In the genomic region with DNA sequence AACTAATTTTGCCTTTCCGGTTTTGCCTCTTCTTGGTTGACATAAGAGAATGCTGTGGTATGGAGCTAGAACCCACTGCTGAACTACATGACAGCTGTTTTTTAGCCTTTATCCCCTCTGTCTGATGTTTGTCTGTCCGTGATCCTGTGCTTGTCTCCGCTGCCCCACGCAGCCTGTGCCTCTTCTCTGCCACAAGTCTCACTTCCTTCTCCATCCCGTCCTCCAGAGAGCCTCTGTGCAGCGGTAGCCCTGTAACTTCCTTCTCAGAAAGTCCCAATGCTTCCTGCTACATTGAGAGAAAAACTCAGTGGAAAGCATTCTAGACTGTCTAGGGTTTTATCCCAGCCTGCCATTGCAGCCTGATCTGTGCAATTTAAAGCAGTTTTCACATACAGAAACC, we compare ENCODE assay signal across 8 mouse cellular contexts. TPM values are rescaled to one million over a fixed set of nuclear protein-coding genes. Genes with fewer than 3 reads are reported as not detected.
DNase-seq lines count a peak whose midpoint lies in the region; ATAC-seq and TF ChIP-seq lines count a peak whose summit lies in the region.

No protein-coding gene starts in this region.

- no peaks in the 10 kb centered on the region for H3K27me3 ChIP-seq in forebrain, embryonic 15.5 days
- H3K27me3 ChIP-seq in liver, embryonic 14.5 days (ENCODE audit: control insufficient read depth, insufficient read depth, low read length), result no peaks in the 10 kb centered on the region
- H3K27me3 ChIP-seq in stomach, embryonic 15.5 days (replicated peaks), result no peaks in the 10 kb centered on the region

- TF ChIP-seq EP300 in liver, embryonic 14.5 days (IDR thresholded peaks at IDR 0.05; ENCODE audit: low read depth), result no peak

- DNase-seq in spleen, postnatal 36 days (ENCODE audit: low spot score in 2 of 2), result peak; percentile 48 to 56
- no peak for DNase-seq in spleen, adult 12 weeks (ENCODE audit: low spot score)
- DNase-seq in liver, embryonic 14.5 days (ENCODE audit: low read depth in 3 of 3, low spot score in 3 of 3), result no peak
- no peak for DNase-seq in c-Kit-positive CD71-positive TER-119-positive erythroid progenitor cells, embryonic 14.5 days (ENCODE audit: low spot score)
- DNase-seq in adrenal gland, postnatal 25 days, result no peak
- DNase-seq in layer of hippocampus, postnatal 14 days (ENCODE audit: low spot score in 2 of 2), result no peak

- no peaks in the 10 kb centered on the region for H3K9me3 ChIP-seq in forebrain, embryonic 15.5 days
- no peaks in the 10 kb centered on the region for H3K9me3 ChIP-seq in liver, embryonic 14.5 days (ENCODE audit: control insufficient read depth, low read length)
- no peaks in the 10 kb centered on the region for H3K9me3 ChIP-seq in stomach, embryonic 15.5 days

- peak overlapping the region; percentile 92; the same call in 1 of the 2 replicates for H3K4me3 ChIP-seq in forebrain, embryonic 15.5 days
- peak overlapping the region; percentile 91 to 100 for H3K4me3 ChIP-seq in liver, embryonic 14.5 days (ENCODE audit: insufficient read depth in 1 of 2, low read depth in 2 of 2, low read length in 2 of 2)
- H3K4me3 ChIP-seq in stomach, embryonic 15.5 days (replicated peaks), result peak overlapping the region; percentile 99

- peak overlapping the region; percentile 92 for H3K4me2 ChIP-seq in forebrain, embryonic 15.5 days (replicated peaks)
- peak overlapping the region; percentile 98 for H3K4me2 ChIP-seq in liver, embryonic 14.5 days (ENCODE audit: low read depth)
- H3K4me2 ChIP-seq in stomach, embryonic 15.5 days, result peak overlapping the region; percentile 71

- 91% methylated on average over 6 of the region's 6 CpGs for WGBS in forebrain, embryonic 15.5 days
- WGBS in liver, embryonic 14.5 days (ENCODE audit: insufficient replicate concordance), result 29% methylated on average over 6 of the region's 6 CpGs
- 73% methylated on average over 6 of the region's 6 CpGs for WGBS in stomach, embryonic 15.5 days

- TF ChIP-seq CTCF in liver, embryonic 14.5 days (IDR thresholded peaks at IDR 0.05; ENCODE audit: low read depth), result no peak

- peaks cover 49% of the 10 kb centered on the region for H3K36me3 ChIP-seq in forebrain, embryonic 15.5 days
- peaks cover 47% of the 10 kb centered on the region for H3K36me3 ChIP-seq in liver, embryonic 14.5 days (replicated peaks; ENCODE audit: control insufficient read depth, insufficient read depth, low read depth)
- peaks cover 43% of the 10 kb centered on the region for H3K36me3 ChIP-seq in stomach, embryonic 15.5 days

- no peak for ATAC-seq in forebrain, embryonic 15.5 days (replicated peaks)
- ATAC-seq in liver, embryonic 14.5 days (ENCODE audit: insufficient read depth), result no peak
- no peak for ATAC-seq in stomach, embryonic 15.5 days (ENCODE audit: insufficient read depth, low FRiP score, low read depth)

- peaks cover 28% of the 10 kb centered on the region for H3K4me1 ChIP-seq in forebrain, embryonic 15.5 days
- H3K4me1 ChIP-seq in liver, embryonic 14.5 days (replicated peaks; ENCODE audit: control insufficient read depth in 2 of 2, insufficient read depth in 2 of 2, low read length in 1 of 2), result peaks cover 16 to 17% of the 10 kb centered on the region in 2 experiments
- H3K4me1 ChIP-seq in stomach, embryonic 15.5 days, result peaks cover 15% of the 10 kb centered on the region

- no peak overlapping the region for H3K9ac ChIP-seq in forebrain, embryonic 15.5 days (replicated peaks)
- H3K9ac ChIP-seq in liver, embryonic 14.5 days (replicated peaks), result peak overlapping the region; percentile 99
- no peak overlapping the region for H3K9ac ChIP-seq in stomach, embryonic 15.5 days

- H3K27ac ChIP-seq in forebrain, embryonic 15.5 days (replicated peaks), result no peak overlapping the region
- H3K27ac ChIP-seq in liver, embryonic 14.5 days, result no peak overlapping the region; the same call in 1 of the 2 replicates
- no peak overlapping the region for H3K27ac ChIP-seq in stomach, embryonic 15.5 days

RNA-seq across cellular contexts. Expression of a gene that starts 1.3 kb away (rescaled TPM):
- 390 and 428 TPM in 2 replicates for polyA plus RNA-seq in forebrain, embryonic 15.5 days (2015; fragmentation: Nextera tagmentation; extraction: Ambion mirVana)
- polyA plus RNA-seq in liver, embryonic 14.5 days (2012; rRNA removed), result 37.2 and 43.7 TPM in 2 replicates
- polyA plus RNA-seq in liver, embryonic 14.5 days (2014; fragmentation: Nextera tagmentation; extraction: Ambion mirVana), result 102 and 103 TPM in 2 replicates
- 362 and 387 TPM in 2 replicates for polyA plus RNA-seq in stomach, embryonic 15.5 days (2015; fragmentation: Nextera tagmentation; extraction: Ambion mirVana)
- 143 and 191 TPM in 2 replicates for total RNA-seq in adrenal gland, postnatal 25 days (2021)
- total RNA-seq in layer of hippocampus, postnatal 14 days (2021), result 100 to 1,000 TPM; 348 to 363 TPM

RNA-seq across cellular contexts. Expression of a gene that starts 1.6 kb away (rescaled TPM):
- polyA plus RNA-seq in forebrain, embryonic 15.5 days (2015; fragmentation: Nextera tagmentation; extraction: Ambion mirVana), result 79.4 and 82.2 TPM in 2 replicates
- 10.3 and 15.1 TPM in 2 replicates for polyA plus RNA-seq in liver, embryonic 14.5 days (2012; rRNA removed)
- polyA plus RNA-seq in liver, embryonic 14.5 days (2014; fragmentation: Nextera tagmentation; extraction: Ambion mirVana), result 15.6 and 18.7 TPM in 2 replicates
- polyA plus RNA-seq in stomach, embryonic 15.5 days (2015; fragmentation: Nextera tagmentation; extraction: Ambion mirVana), result 44.1 and 44.2 TPM in 2 replicates
- 51.4 and 54.5 TPM in 2 replicates for total RNA-seq in adrenal gland, postnatal 25 days (2021)
- total RNA-seq in layer of hippocampus, postnatal 14 days (2021), result 10 to 100 TPM; 53.4 to 54.9 TPM

RNA-seq across cellular contexts. Expression of a gene that starts 9.8 kb away (rescaled TPM):
- polyA plus RNA-seq in forebrain, embryonic 15.5 days (2015; fragmentation: Nextera tagmentation; extraction: Ambion mirVana), result 7.6 and 8.1 TPM in 2 replicates
- 1.6 and 2.3 TPM in 2 replicates for polyA plus RNA-seq in liver, embryonic 14.5 days (2012; rRNA removed)
- polyA plus RNA-seq in liver, embryonic 14.5 days (2014; fragmentation: Nextera tagmentation; extraction: Ambion mirVana), result 0.41 and 0.44 TPM in 2 replicates
- 2.9 and 3.2 TPM in 2 replicates for polyA plus RNA-seq in stomach, embryonic 15.5 days (2015; fragmentation: Nextera tagmentation; extraction: Ambion mirVana)
- 3.9 and 4.5 TPM in 2 replicates for total RNA-seq in adrenal gland, postnatal 25 days (2021)
- 10 to 100 TPM; 11.7 to 13.7 TPM for total RNA-seq in layer of hippocampus, postnatal 14 days (2021)

RNA-seq across cellular contexts. Expression of a gene that starts 35.5 kb away (rescaled TPM):
- polyA plus RNA-seq in forebrain, embryonic 15.5 days (2015; fragmentation: Nextera tagmentation; extraction: Ambion mirVana), result 79.0 and 88.0 TPM in 2 replicates
- 6.9 and 9.0 TPM in 2 replicates for polyA plus RNA-seq in liver, embryonic 14.5 days (2012; rRNA removed)
- polyA plus RNA-seq in liver, embryonic 14.5 days (2014; fragmentation: Nextera tagmentation; extraction: Ambion mirVana), result 16.3 and 19.7 TPM in 2 replicates
- polyA plus RNA-seq in stomach, embryonic 15.5 days (2015; fragmentation: Nextera tagmentation; extraction: Ambion mirVana), result 92.7 and 94.4 TPM in 2 replicates
- total RNA-seq in adrenal gland, postnatal 25 days (2021), result 45.3 and 62.0 TPM in 2 replicates
- 10 to 100 TPM; 49.3 to 50.2 TPM for total RNA-seq in layer of hippocampus, postnatal 14 days (2021)

RNA-seq across cellular contexts. Expression of a gene that starts 39.9 kb away (rescaled TPM):
- polyA plus RNA-seq in forebrain, embryonic 15.5 days (2015; fragmentation: Nextera tagmentation; extraction: Ambion mirVana), result 14.8 and 23.3 TPM in 2 replicates
- polyA plus RNA-seq in liver, embryonic 14.5 days (2012; rRNA removed), result 8.1 and 12.8 TPM in 2 replicates
- 8.6 and 11.0 TPM in 2 replicates for polyA plus RNA-seq in liver, embryonic 14.5 days (2014; fragmentation: Nextera tagmentation; extraction: Ambion mirVana)
- 15.9 and 20.8 TPM in 2 replicates for polyA plus RNA-seq in stomach, embryonic 15.5 days (2015; fragmentation: Nextera tagmentation; extraction: Ambion mirVana)
- 7.6 and 8.1 TPM in 2 replicates for total RNA-seq in adrenal gland, postnatal 25 days (2021)
- total RNA-seq in layer of hippocampus, postnatal 14 days (2021), result 10 to 100 TPM; 24.7 to 28.7 TPM

Comparison
In these comparisons a context has a peak if more than half of its experiments do, and no peak if none do; other contexts are left out.
1. DNase-seq: peak in spleen, postnatal 36 days (2 of 2); none in spleen, adult 12 weeks (single experiment), liver, embryonic 14.5 days (0 of 3), c-Kit-positive CD71-positive TER-119-positive erythroid progenitor cells, embryonic 14.5 days (single experiment), adrenal gland, postnatal 25 days (single experiment) and layer of hippocampus, postnatal 14 days (0 of 2).
2. Peak in every context shown above with its lines, with median percentiles within 50 percentile points of each other: H3K4me2 ChIP-seq and H3K4me3 ChIP-seq.